Mouse (Mus musculus): ENCODE data around the gene Cxcl2.

Gene Cxcl2

GRCm38 (mm10) chr5:90891464-90891813, 12.2 kb upstream of the Cxcl2 start:
- no peak for DNase-seq (ENCODE audit: extremely low read depth, low read depth, low spot score)

- no peak for DNase-seq (ENCODE audit: extremely low read depth, low read depth, low spot score)
These were observed 9.4 kb upstream of the Cxcl2 start for GRCm38 (mm10) chr5:90894231-90894630.

GRCm38 (mm10) chr5:90897429-90897828, 6.2 kb upstream of the Cxcl2 start:
- no peak for DNase-seq (ENCODE audit: extremely low read depth, low read depth, low spot score)

GRCm38 (mm10) chr5:90899308-90899707, 4.4 kb upstream of the Cxcl2 start:
- no peak for DNase-seq (ENCODE audit: extremely low read depth, low read depth, low spot score)

- no peak for DNase-seq (ENCODE audit: extremely low read depth, low read depth, low spot score)
These were observed 3.5 kb upstream of the Cxcl2 start for GRCm38 (mm10) chr5:90900147-90900546.

- no peak for DNase-seq (ENCODE audit: extremely low read depth, low read depth, low spot score)
These were observed 3.0 kb upstream of the Cxcl2 start for GRCm38 (mm10) chr5:90900688-90901087.

GRCm38 (mm10) chr5:90902380-90903260, 1.1 kb upstream of the Cxcl2 start:
- DNase-seq (ENCODE audit: extremely low read depth, low read depth, low spot score): no peak

- no peak for DNase-seq (ENCODE audit: extremely low read depth, low read depth, low spot score)
These were observed 5.3 kb downstream of the Cxcl2 start for GRCm38 (mm10) chr5:90908983-90909382.

GRCm38 (mm10) chr5:90919495-90919894, 15.8 kb downstream of the Cxcl2 start:
- DNase-seq (ENCODE audit: extremely low read depth, low read depth, low spot score): peak; percentile 68

- DNase-seq (ENCODE audit: extremely low read depth, low read depth, low spot score): peak; percentile 88
These were observed 19.3 kb downstream of the Cxcl2 start for GRCm38 (mm10) chr5:90922958-90923357.

GRCm38 (mm10) chr5:90930546-90930945, 26.9 kb downstream of the Cxcl2 start:
- no peak for DNase-seq (ENCODE audit: extremely low read depth, low read depth, low spot score)

- DNase-seq (ENCODE audit: extremely low read depth, low read depth, low spot score): no peak
These were observed 27.5 kb downstream of the Cxcl2 start, which contains the start of gene Mthfd2l for GRCm38 (mm10) chr5:90930971-90931851. Mthfd2l (plus strand) TSS chr5:90931117.

GRCm38 (mm10) chr5:90931911-90932310, 28.2 kb downstream of the Cxcl2 start:
- no peak for DNase-seq (ENCODE audit: extremely low read depth, low read depth, low spot score)

GRCm38 (mm10) chr5:90936706-90937105, 33.0 kb downstream of the Cxcl2 start:
- peak; percentile 76 for DNase-seq (ENCODE audit: extremely low read depth, low read depth, low spot score)

GRCm38 (mm10) chr5:90945453-90945852, 41.8 kb downstream of the Cxcl2 start:
- no peak for DNase-seq (ENCODE audit: extremely low read depth, low read depth, low spot score)

GRCm38 (mm10) chr5:90949499-90949898, 45.8 kb downstream of the Cxcl2 start:
- DNase-seq (ENCODE audit: extremely low read depth, low read depth, low spot score): no peak

- DNase-seq (ENCODE audit: extremely low read depth, low read depth, low spot score): no peak
These were observed 47.8 kb downstream of the Cxcl2 start for GRCm38 (mm10) chr5:90951475-90951874.

GRCm38 (mm10) chr5:90952731-90953481, 49.2 kb downstream of the Cxcl2 start:
- DNase-seq (ENCODE audit: extremely low read depth, low read depth, low spot score): no peak

Data from fat pad, adult 2 months (tissue).